Mouse (Mus musculus) v-Abl transformed pro-B cells (cell line): Measurements from ENCODE around the gene Gm49369.

ENCODE experiments used
- in situ Hi-C, 2 experiments: fragments of 400-800 bp; cut with MboI; formaldehyde crosslinking; loops; one replicate each; pipeline ENCODE4 v1.15.1; 2025; ENCODE audit not compliant: unreplicated experiment in 2 of 2

The Gm49369 gene

DNA sequence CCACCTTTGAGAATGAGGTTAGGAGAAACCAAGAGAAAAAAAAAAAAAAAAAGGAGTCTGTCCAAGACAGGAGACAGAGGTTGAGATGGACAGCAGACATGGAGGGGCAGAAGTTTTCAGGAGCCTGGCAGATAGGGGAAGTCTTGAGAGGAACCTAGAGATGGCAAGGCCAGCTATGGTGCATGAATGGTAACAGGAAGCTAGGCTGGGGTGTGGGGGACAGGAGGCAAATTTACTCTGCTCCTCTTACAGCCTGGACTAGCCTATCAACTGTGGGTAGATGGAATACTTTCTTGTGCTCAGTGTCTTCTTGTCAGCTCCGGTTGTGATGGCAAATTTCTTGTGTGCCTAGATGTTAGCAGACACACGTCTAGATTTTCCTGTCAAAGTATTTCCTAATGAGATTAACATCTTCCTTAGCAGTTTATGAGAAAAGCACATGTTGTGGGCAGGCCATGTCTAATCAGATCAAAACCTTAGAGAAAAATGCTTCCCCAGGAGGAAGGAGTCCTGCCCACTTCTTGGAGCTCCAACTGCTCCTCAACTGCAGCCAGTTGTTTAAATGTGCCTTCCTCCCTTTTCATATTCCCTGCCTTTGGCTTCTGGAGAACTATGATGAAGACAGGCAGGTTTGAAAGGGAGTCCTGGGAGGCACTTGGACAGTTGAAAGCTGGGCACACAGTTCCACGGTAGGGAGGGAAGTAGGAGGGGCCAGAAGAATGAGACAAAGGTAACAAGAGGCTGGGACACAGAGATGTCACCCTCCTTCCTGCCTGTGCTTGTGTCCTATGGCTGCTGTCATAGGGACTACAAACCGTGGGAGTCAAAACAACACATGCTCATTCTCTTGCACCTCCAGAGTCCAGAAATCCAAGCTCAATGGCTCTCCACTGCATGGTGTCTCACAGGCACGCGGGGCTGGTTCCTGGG is 12.1 kb upstream of the Gm49369 start:
- in situ Hi-C loops, result loop anchor here in 1 of 2 experiments (5.0 kb wide), 1 partner anchor 38 kb away; the partner anchor contains the start of gene Syt8

DNA sequence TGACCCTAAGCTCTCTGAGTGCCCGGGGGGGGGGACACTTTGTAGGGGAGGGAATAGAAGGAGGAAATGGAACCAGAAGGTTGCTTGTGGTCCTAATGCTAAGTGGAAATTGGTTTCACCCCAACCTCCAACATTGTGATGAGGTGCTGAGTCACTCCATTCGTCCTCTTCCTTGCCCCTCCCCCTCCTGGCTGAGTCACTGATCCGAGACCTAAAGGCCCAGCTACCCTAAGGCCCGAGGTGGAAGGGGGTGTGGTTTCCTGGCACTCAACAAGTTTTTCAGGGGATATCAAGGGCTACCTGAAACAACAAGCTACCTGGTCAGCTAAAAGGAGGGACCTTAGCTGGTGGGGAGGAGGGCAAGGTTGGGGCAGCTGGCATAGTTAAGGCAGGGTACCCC is 10.7 kb upstream of the Gm49369 start:
- in situ Hi-C loops, result loop anchor here in 1 of 2 experiments (5.0 kb wide), 1 partner anchor 39 kb away; the partner anchor contains the start of gene Syt8

DNA sequence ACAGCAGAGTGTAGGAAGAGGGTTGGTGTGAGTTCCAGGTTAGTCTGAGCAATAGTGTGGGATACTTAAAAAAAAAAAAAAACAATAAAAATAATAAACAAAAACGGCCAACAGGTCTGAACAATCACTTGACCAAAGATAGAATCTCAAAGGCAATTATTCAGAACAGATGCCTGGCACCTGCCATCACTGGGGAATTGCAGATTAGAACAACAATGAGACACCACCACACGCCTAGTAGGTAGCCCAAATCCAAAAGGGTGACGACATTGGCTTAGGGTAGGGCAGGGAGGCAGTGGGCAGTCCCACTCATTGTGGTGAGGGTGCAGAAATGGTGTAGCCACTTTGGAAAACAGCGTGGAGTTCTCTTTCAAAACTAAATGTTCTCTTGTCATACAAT is 9.1 kb upstream of the Gm49369 start:
- in situ Hi-C loops, result loop anchor here in 1 of 2 experiments (5.0 kb wide), 1 partner anchor 41 kb away; the partner anchor contains the start of gene Syt8

DNA sequence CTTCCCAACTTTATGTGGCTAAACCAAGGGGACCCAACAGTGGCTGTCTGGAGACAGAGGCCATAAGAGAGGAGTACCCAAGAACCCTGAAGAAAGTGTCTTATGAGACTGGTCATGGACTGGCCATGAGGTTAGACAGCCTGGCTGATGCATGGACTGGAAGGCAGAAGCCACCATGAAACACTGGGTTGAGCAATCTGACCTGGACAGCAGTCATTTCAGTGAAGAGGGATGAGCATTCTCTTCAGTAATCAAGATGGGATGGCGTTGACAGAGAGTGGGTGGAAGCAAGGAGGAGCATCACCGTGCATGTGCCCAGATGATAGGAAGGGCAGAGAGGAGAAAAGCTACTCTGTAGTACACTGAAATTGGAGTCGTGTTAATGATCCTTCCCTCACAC is 8.6 kb upstream of the Gm49369 start:
- in situ Hi-C loops, result loop anchor here in 1 of 2 experiments (5.0 kb wide), 1 partner anchor 41 kb away; the partner anchor contains the start of gene Syt8

DNA sequence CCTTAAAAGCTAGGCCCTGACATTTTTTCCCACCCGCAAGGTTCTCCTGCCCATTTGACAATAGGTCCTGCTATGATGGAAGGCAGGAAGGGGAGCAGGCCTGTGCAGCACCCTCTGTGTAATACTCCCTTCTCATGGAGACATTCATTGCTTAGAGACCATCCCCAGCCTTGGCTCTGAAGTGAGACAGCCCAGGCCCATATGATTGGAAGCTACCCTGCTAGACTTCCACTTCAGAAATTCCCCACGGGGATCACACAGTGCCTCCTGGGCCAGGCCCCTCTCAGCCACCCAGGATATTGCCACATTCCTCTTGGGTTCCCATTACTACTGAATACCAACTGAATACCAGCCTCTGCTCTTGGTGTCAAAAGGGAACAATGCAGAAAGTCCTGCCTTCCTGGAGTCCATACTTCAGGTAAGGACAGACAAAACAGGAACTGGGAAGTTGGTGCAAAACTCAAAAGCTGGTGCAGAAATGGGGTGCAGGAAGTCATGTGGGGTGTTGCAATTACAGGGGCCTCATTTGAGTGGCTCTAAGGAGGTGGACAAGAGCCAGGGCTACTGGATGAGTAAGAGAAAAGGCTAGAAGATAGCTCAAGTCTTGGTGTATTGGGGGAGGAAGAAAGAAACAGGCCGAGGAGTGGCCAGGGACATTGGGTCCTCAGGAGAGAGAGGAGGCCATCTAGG is 7.6 kb upstream of the Gm49369 start:
- in situ Hi-C loops, result loop anchor here in 1 of 2 experiments (5.0 kb wide), 1 partner anchor 42 kb away; the partner anchor contains the start of gene Syt8

DNA sequence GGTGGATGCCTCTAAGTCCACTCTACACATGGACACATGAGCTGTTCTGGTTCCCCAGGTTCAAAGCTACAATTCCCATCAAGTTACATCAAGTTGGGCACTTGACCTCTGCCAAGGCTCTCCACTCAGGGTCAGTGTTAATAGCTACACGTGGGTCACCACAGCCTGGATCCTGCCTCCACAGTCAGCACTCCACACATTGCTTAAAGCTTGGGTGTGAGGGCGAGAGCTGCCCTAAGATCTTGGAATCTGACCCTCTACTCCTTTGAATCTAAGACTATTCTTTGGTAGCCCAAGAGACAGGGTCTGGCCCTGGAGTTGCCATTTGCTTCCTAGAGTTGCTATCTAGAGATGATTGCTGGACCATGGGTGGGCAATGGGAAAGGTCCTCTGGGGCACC is 6.3 kb upstream of the Gm49369 start:
- in situ Hi-C loops, result no loop called here

DNA sequence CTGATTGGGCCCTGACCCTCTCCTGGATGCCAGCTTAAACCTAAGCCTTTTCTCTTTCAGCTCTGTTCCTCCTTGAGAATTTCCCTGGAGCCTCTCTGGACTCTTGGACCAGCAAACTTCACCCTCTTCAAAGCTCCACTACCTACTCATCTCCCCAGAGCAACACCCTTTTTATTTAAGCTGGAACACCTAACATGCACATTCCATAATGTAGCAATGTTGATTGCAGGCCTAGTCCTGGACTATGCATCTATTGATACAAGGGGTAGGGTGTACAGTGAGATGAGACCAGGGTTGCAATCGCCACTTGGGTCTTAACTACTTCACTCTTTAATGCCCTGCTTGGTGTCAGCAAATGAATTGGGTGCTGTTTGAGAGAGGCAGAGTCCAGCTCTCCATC is 5.7 kb upstream of the Gm49369 start:
- in situ Hi-C loops, result no loop called here

DNA sequence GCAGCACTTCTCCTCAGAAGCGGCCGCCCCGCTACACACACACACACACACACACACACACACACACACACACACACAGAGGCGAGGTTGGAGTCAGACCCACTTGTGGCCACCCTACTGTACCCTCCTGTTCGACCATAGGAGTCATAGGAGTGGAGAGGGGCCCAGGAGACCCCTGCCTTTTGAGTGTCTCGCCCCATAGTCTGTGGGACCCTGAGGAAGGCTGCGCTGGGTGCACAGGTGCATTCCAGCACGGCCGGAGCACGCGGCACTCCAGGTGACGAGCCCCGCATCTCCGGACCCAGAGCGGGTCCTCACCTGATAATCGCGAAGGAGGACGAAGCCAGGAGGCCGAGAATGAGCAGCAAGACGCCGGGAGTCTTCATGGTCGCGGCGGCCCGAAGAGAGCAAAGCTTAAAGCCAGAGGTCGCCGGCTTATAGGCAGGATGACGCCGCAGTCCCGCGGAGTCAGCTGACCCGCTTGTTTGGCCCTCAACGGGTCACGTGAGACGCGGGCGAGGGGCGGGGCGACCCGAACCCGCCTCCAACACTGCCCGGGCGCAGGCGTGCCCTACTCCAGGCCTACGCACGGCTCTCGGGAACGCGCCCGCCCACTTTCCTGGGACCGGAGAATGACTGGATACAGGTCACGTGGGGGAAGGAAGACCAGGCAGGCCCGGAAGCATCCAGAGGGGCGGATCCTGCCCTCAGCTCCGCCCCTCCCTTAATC is 5.1 kb upstream of the Gm49369 start, which contains the start of gene Ctsd:
Gene Ctsd (minus strand): TSS at position 620 of the 730 bp plus-strand sequence.
- in situ Hi-C loops, result no loop called here

DNA sequence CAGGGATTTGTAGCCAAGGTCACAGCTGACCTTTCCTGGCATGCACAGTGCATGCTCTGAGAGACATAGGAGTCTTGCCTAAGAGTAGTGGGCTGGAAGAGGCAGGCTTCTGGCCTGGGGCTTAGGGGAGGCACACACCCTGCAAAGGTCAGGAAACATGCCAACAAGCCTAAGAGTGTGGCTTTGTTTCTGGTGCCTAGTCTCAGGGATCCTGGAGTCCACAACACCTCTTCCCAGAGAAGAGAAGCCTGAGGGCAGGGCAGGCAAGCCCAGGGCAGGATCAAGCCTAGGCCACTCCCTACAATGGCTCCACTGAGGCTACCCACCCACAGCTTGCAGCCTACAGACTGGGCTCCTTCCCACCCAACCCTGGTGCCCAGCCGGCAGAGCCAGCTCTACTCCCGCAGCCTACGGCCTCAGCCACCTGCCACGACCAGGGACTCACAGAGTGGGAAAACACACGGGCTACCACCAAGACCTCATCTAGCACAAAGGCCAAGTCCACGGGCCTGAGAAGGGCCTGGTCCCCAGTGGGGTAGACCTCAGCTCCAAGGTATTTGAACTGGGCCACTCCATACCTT is 4.2 kb upstream of the Gm49369 start:
- in situ Hi-C loops, result no loop called here

DNA sequence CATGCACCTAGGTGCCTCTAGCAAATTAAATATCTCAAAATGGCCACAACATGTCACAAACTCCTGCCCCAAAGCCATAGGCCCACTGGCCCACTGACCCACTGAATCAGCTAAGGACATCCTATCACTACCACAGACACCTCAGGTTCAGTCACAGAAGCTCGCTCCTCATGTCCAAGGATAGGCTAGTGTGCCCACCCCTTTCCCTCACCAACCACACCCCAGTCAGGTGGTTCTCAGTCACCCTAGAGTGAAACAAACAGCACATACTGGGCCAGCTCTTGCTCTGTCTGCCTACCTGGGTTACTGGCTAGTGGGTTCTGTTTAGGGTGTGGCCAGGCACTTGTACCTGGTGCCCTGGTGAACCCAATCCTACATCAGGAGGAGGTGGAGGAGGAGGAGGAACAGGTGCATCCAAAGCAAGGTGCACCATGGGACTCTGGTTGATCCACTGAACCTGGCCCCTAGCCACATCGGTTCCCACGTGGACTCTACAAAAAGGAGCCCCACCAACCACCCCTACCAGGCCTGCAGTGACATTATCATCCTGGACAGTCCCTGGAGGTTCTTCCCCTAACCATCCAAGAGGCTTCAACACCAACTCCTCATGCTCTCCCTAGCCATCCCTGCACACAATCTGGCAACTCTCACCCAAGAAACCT is 3.4 kb upstream of the Gm49369 start:
- in situ Hi-C loops, result no loop called here

DNA sequence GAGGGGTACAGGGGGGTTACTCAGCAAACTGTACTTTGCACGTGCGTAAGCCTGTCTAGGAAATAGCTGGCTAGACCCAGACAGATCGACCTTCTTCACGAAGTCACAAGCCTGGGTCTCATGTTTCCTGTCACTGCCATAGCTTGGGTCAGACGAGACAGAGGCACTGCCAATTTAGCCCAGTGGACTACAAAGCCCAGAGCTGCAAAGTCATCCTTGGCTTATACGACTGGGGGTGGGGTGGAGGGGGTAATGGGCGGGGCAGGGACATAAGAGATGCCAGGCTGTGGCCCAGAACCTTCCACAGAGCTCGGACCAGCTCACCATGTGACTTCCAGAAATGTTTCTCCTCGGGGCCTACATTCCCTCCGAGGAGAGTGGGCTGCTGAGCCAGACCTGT is 1.8 kb upstream of the Gm49369 start:
- in situ Hi-C loops, result no loop called here

DNA sequence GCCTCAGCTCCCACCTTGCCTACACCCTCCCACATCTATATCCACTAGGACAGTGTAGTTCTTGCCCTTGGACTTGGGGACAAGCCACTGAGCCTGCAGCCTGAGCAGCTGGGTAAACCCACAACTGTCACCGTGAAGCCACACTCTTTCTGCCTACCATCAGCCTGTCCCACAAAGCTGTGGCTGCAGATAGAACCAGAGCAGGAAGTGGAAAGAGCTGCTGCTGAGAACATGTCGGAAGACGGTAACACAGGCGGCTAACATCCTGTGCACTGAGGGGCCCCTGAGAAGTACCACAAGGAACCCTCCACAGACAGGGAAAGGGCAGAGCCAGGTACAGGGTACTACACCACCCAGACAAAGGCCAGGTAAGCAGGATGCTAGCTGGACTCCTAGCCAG is 1.3 kb downstream of the Gm49369 start:
- in situ Hi-C loops, result no loop called here

DNA sequence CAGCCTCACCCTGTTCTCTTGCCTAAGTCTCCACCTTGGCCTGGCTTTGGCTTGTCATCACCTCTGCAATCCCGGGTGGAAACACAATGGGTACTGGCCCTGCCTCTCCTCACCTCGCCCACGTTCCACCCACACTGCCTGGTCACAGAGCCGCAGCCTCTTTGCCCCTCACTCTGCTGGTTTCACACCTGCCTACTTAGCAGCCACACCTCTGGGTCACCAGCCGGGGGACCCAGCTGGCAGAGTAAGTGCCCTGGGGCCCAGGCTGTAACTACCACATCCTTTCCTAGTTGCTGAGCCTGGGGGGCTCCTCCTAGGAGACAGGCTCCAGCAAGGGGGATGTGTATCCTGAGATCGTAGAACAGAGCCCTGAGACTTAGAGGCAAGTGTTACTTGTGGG is 3.3 kb downstream of the Gm49369 start:
- in situ Hi-C loops, result no loop called here

DNA sequence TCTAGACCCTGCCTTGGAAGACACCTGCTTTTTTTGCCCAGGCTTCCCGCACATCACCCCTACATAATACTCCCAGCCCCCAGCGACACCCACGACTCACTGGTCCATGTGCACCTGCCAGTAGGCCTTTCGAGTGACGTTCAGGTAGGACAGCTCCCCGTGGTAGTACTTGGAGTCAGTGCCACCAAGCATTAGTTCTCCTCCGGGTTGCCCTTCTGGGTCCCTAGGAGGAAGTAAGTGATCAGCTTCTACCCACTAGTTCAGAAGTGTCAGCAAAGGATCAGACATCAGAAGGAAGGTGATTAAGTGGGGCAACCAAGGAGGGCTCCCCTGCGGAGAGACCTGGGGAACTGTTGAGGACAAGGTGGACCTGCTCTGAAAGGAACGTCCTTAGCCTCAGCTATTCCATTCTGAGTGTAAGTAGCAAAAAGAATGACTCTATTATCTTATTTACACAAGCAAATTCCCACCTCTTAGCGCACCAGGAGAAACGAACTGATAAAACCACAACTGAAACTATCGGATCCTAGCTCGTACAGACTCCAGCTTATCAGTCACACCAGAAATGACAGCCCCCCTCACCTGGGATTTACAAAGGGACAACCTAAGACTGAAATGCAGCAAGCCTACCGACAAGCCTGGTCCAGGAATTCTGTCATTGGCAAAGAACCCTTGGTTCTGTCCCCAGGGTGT is 5.1 kb downstream of the Gm49369 start:
- in situ Hi-C loops, result no loop called here

DNA sequence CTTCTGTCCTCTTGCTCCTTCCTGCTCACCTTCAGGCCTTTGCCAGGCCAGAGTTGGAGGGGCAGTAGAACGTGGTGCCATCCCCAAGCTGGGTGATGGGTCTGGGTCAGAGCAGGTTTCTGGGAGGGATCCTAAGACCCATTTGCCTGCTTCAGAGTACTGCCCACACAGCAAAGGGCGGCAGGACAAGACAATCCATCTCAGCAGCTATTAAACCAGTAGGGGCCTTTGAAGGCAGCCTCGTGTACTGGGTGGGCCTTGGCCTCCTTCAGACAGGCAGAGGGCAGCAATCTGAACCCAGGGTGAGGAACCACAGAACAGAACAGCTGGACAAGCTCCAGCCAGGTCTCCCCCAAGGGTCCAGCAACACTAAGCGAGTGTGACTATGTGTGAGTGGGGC is 6.4 kb downstream of the Gm49369 start:
- in situ Hi-C loops, result no loop called here

DNA sequence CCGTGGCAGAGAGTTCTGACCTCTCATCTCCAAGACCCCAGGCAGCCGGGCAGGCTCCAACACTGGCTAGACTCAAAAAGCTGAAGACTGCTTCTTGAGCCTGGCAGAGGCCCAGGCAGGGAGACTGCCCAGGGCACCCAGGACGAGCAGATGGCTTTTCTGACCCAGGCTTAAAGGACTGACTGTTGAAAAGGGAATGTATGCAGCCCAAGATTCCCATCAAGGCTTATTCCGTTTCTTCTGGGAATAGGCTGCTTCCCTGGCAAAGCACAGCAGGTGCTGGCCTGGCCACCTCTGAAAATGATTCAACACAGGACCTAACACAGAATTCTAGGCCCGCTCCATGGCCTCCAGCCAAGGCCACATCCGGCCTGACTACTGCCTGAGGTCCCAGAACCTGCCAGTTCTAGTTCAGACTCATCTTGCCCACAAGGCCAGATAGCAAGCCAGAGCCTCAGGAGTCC is 7.2 kb downstream of the Gm49369 start:
- in situ Hi-C loops, result no loop called here

DNA sequence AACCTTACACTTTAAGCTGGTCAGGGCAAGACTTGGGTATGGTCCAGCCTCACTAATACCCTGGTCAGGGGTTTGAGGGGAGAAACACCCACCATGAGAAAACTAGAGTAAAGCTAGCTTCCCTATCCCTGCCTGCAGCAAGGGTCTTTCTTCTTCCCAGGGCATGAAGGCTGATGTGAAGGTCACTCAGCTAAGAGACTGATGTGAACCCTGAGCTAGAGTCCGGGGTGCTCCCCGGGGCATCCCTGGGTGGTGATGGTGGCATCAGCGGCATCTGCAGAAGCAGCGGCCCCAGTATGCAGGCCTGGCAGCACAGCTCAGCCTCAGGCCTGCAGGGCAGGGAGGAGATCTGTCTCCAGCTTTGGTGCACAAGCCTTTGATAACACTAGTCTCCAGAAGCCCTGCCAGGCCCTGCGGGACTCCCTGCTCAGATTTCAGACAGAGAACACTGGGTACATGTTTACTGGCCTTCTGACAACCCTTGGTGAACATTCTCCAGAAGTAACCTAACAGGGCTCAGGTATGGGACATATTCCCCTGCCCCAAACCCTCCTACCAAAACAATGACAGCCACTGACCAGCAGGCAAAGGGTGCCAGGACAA is 8.0 kb downstream of the Gm49369 start:
- in situ Hi-C loops, result no loop called here

DNA sequence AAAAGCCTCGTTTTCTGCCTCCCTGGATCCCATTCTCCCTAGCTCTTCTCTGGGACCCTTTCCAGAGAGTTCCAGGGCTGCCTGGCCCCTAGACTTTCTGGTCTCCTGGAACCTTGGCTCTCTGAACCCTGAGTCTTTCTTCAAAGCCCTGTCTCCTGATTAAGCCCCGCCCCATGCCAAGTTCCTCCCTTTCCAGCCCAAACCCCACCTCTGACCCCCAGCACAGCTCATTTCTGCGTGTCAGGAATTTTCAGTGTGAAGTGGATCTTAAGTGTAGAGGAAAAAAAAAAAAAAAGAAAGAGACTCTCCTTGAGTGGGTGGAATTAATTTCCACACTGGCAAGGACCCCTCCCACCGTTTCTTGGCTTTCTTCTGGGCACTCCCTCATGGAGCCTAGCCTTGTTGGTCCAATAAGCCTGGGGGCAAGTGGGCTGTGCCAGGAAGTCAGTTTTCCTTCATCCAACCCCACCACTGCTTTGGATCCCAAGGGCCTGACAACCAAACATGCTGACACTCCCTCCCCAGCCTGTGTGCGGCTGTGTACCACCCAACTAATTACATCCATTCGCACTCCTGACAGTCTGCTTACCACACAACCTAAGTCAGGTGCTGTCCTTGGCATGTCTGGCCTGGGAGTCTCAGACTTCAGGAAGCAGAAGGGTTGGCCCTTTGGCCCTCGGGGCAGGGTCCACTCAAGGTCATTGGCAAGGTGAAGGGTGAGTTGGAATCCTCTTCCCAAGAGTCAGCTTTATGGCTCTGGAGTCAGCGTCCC is 8.6 kb downstream of the Gm49369 start, which contains the start of gene Ifitm10:
Gene Ifitm10 (minus strand): TSS at position 113 of the 772 bp plus-strand sequence.
- in situ Hi-C loops, result no loop called here
